Mouse (Mus musculus): Measurements from ENCODE around the gene Cacnb1. TPM values are rescaled to one million over a fixed set of nuclear protein-coding genes. Genes with fewer than 3 reads are reported as not detected.

Cacnb1 gene
- polyA plus RNA-seq, 1 experiment from 2014 or later, result 35.2 TPM

- Histone ChIP-seq H3K4me1 (no peaks in the 10 kb centered on the region), H3K27me3 (peaks cover 30% of the 10 kb centered on the region), H3K4me2 (replicated peaks) (no peak overlapping the region), H3K27ac (replicated peaks) (no peak overlapping the region), H3K9me3 (no peaks in the 10 kb centered on the region), H3K36me3 (no peaks in the 10 kb centered on the region), H3K9ac (replicated peaks) (no peak overlapping the region), H3K4me3 (no peak overlapping the region)
- WGBS, result 62% methylated on average over 9 of the region's 9 CpGs
- no peak for ATAC-seq (ENCODE audit: low FRiP score, low read depth)
These were observed 42.3 kb downstream of the Cacnb1 start for GRCm38 (mm10) chr11:97980531-97980966.

- H3K4me1 ChIP-seq, result peaks cover 4% of the 10 kb centered on the region; the same call in 1 of the 2 replicates
- no peak overlapping the region for H3K4me3 ChIP-seq
- ATAC-seq (ENCODE audit: low FRiP score, low read depth), result no peak
- no peaks in the 10 kb centered on the region for H3K9me3 ChIP-seq
- no peak overlapping the region for H3K9ac ChIP-seq (replicated peaks)
- H3K36me3 ChIP-seq, result no peaks in the 10 kb centered on the region
- H3K4me2 ChIP-seq (replicated peaks), result no peak overlapping the region
- 74% methylated on average over 10 of the region's 10 CpGs for WGBS
- H3K27ac ChIP-seq (replicated peaks), result no peak overlapping the region
- peaks cover 24% of the 10 kb centered on the region for H3K27me3 ChIP-seq
These were observed 42.9 kb downstream of the Cacnb1 start for GRCm38 (mm10) chr11:97979824-97980495.

GRCm38 (mm10) chr11:97978392-97978791 lies 44.4 kb downstream of the Cacnb1 start:
- H3K36me3 ChIP-seq, result no peaks in the 10 kb centered on the region
- ATAC-seq (ENCODE audit: low FRiP score, low read depth), result no peak
- 87% methylated on average over 13 of the region's 13 CpGs for WGBS
- no peak overlapping the region for H3K4me2 ChIP-seq (replicated peaks)
- H3K4me3 ChIP-seq, result no peak overlapping the region
- no peaks in the 10 kb centered on the region for H3K9me3 ChIP-seq
- H3K9ac ChIP-seq (replicated peaks), result no peak overlapping the region
- H3K27me3 ChIP-seq, result peaks cover 8% of the 10 kb centered on the region; the same call in 1 of the 2 replicates
- no peak overlapping the region for H3K27ac ChIP-seq (replicated peaks)
- peaks cover 7% of the 10 kb centered on the region; the same call in 1 of the 2 replicates for H3K4me1 ChIP-seq

- no peak overlapping the region for H3K9ac ChIP-seq (replicated peaks)
- WGBS, result 74% methylated on average over 5 of the region's 5 CpGs
- H3K4me2 ChIP-seq (replicated peaks), result no peak overlapping the region
- ATAC-seq (ENCODE audit: low FRiP score, low read depth), result no peak
- peaks cover 6% of the 10 kb centered on the region; the same call in 1 of the 2 replicates for H3K27me3 ChIP-seq
- H3K27ac ChIP-seq (replicated peaks), result no peak overlapping the region
- no peaks in the 10 kb centered on the region for H3K9me3 ChIP-seq
- no peaks in the 10 kb centered on the region for H3K36me3 ChIP-seq
- no peak overlapping the region for H3K4me3 ChIP-seq
- peaks cover 7% of the 10 kb centered on the region; the same call in 1 of the 2 replicates for H3K4me1 ChIP-seq
These were observed 45.0 kb downstream of the Cacnb1 start for GRCm38 (mm10) chr11:97977797-97978196.

GRCm38 (mm10) chr11:97974746-97975145 lies 48.1 kb downstream of the Cacnb1 start:
- ATAC-seq (ENCODE audit: low FRiP score, low read depth), result no peak
- H3K4me1 ChIP-seq, result peaks cover 7% of the 10 kb centered on the region; the same call in 1 of the 2 replicates
- H3K27ac ChIP-seq (replicated peaks), result no peak overlapping the region
- no peaks in the 10 kb centered on the region for H3K36me3 ChIP-seq
- H3K9ac ChIP-seq (replicated peaks), result no peak overlapping the region
- no peaks in the 10 kb centered on the region for H3K9me3 ChIP-seq
- peaks cover 6% of the 10 kb centered on the region; the same call in 1 of the 2 replicates for H3K27me3 ChIP-seq
- 90% methylated on average over 5 of the region's 5 CpGs for WGBS
- H3K4me3 ChIP-seq, result no peak overlapping the region
- no peak overlapping the region for H3K4me2 ChIP-seq (replicated peaks)

GRCm38 (mm10) chr11:97974141-97974540 lies 48.7 kb downstream of the Cacnb1 start:
- H3K36me3 ChIP-seq, result no peaks in the 10 kb centered on the region
- H3K27ac ChIP-seq (replicated peaks), result no peak overlapping the region
- H3K9me3 ChIP-seq, result no peaks in the 10 kb centered on the region
- no peak overlapping the region for H3K4me3 ChIP-seq
- WGBS, result 93% methylated on average over 5 of the region's 5 CpGs
- peaks cover 7% of the 10 kb centered on the region; the same call in 1 of the 2 replicates for H3K4me1 ChIP-seq
- H3K27me3 ChIP-seq, result peaks cover 6% of the 10 kb centered on the region; the same call in 1 of the 2 replicates
- H3K9ac ChIP-seq (replicated peaks), result no peak overlapping the region
- no peak overlapping the region for H3K4me2 ChIP-seq (replicated peaks)
- no peak for ATAC-seq (ENCODE audit: low FRiP score, low read depth)

- no peak overlapping the region for H3K4me2 ChIP-seq (replicated peaks)
- no peak overlapping the region for H3K9ac ChIP-seq (replicated peaks)
- H3K36me3 ChIP-seq, result no peaks in the 10 kb centered on the region
- peaks cover 7% of the 10 kb centered on the region; the same call in 1 of the 2 replicates for H3K4me1 ChIP-seq
- no peak overlapping the region for H3K4me3 ChIP-seq
- no peaks in the 10 kb centered on the region for H3K9me3 ChIP-seq
- no peaks in the 10 kb centered on the region for H3K27me3 ChIP-seq
- WGBS, result 62% methylated on average over 2 of the region's 2 CpGs
- H3K27ac ChIP-seq (replicated peaks), result no peak overlapping the region
- no peak for ATAC-seq (ENCODE audit: low FRiP score, low read depth)
These were observed 50.4 kb downstream of the Cacnb1 start for GRCm38 (mm10) chr11:97972434-97972833.

GRCm38 (mm10) chr11:97971232-97971631 lies 51.6 kb downstream of the Cacnb1 start:
- no peak overlapping the region for H3K4me2 ChIP-seq (replicated peaks)
- no peaks in the 10 kb centered on the region for H3K27me3 ChIP-seq
- peaks cover 11% of the 10 kb centered on the region for H3K4me1 ChIP-seq
- no peaks in the 10 kb centered on the region for H3K9me3 ChIP-seq
- ATAC-seq (ENCODE audit: low FRiP score, low read depth), result no peak
- no peaks in the 10 kb centered on the region for H3K36me3 ChIP-seq
- H3K4me3 ChIP-seq, result no peak overlapping the region
- no peak overlapping the region for H3K27ac ChIP-seq (replicated peaks)
- H3K9ac ChIP-seq (replicated peaks), result no peak overlapping the region
- WGBS, result 52% methylated on average over 7 of the region's 7 CpGs

- peaks cover 11% of the 10 kb centered on the region for H3K4me1 ChIP-seq
- no peaks in the 10 kb centered on the region for H3K27me3 ChIP-seq
- no peaks in the 10 kb centered on the region for H3K9me3 ChIP-seq
- H3K27ac ChIP-seq (replicated peaks), result no peak overlapping the region
- H3K9ac ChIP-seq (replicated peaks), result no peak overlapping the region
- H3K4me2 ChIP-seq (replicated peaks), result no peak overlapping the region
- H3K36me3 ChIP-seq, result no peaks in the 10 kb centered on the region
- WGBS, result 94% methylated on average over 7 of the region's 7 CpGs
- no peak for ATAC-seq (ENCODE audit: low FRiP score, low read depth)
- no peak overlapping the region for H3K4me3 ChIP-seq
These were observed 52.1 kb downstream of the Cacnb1 start for GRCm38 (mm10) chr11:97970771-97971170.

- Histone ChIP-seq H3K4me2 (replicated peaks) (no peak overlapping the region), H3K36me3 (no peaks in the 10 kb centered on the region), H3K4me3 (no peak overlapping the region), H3K9me3 (no peaks in the 10 kb centered on the region), H3K27ac (replicated peaks) (no peak overlapping the region), H3K9ac (replicated peaks) (no peak overlapping the region), H3K27me3 (no peaks in the 10 kb centered on the region), H3K4me1 (peaks cover 4% of the 10 kb centered on the region; the same call in 1 of the 2 replicates)
- 85% methylated on average over 5 of the region's 5 CpGs for WGBS
- ATAC-seq (ENCODE audit: low FRiP score, low read depth), result no peak
These were observed 54.4 kb downstream of the Cacnb1 start for GRCm38 (mm10) chr11:97968385-97968784.

GRCm38 (mm10) chr11:97967114-97967513 lies 55.7 kb downstream of the Cacnb1 start:
- Histone ChIP-seq H3K9me3 (no peaks in the 10 kb centered on the region), H3K36me3 (no peaks in the 10 kb centered on the region), H3K4me2 (replicated peaks) (no peak overlapping the region), H3K4me1 (peaks cover 4% of the 10 kb centered on the region; the same call in 1 of the 2 replicates), H3K4me3 (no peak overlapping the region), H3K27ac (replicated peaks) (no peak overlapping the region; the same call in 1 of the 2 replicates), H3K9ac (replicated peaks) (no peak overlapping the region), H3K27me3 (no peaks in the 10 kb centered on the region)
- ATAC-seq (ENCODE audit: low FRiP score, low read depth), result no peak
- 46% methylated on average over 2 of the region's 2 CpGs for WGBS

GRCm38 (mm10) chr11:97960907-97961306 lies 61.9 kb downstream of the Cacnb1 start:
- Histone ChIP-seq H3K4me1 (peaks cover 12% of the 10 kb centered on the region; the same call in 1 of the 2 replicates), H3K36me3 (no peaks in the 10 kb centered on the region), H3K9ac (replicated peaks) (no peak overlapping the region), H3K4me3 (no peak overlapping the region), H3K27ac (replicated peaks) (no peak overlapping the region), H3K27me3 (no peaks in the 10 kb centered on the region), H3K9me3 (no peaks in the 10 kb centered on the region), H3K4me2 (replicated peaks) (no peak overlapping the region)
- WGBS, result 86% methylated on average over 1 of the region's 1 CpGs
- ATAC-seq (ENCODE audit: low FRiP score, low read depth), result no peak

Measured in midbrain, embryonic 12.5 days (tissue).